Mouse (Mus musculus) liver, embryonic 14.5 days (tissue): Measurements from ENCODE around the gene Dido1.

Experiments
- CTCF ChIP-seq: IDR thresholded peaks from 2 replicates; pipeline ENCODE4 v1.5.1; 2016; ENCODE audit warnings: antibody characterized with exemption, low read depth, control low read depth
- EP300 ChIP-seq: IDR thresholded peaks from 2 replicates; pipeline ENCODE4 v1.6.1; 2016; ENCODE audit warnings: antibody characterized with exemption, low read depth

GRCm38 (mm10) chr2:180643626-180644025 lies 66.2 kb downstream of the Dido1 start:
- TF ChIP-seq CTCF (no peak), EP300 (no peak)
